In the genomic region with DNA sequence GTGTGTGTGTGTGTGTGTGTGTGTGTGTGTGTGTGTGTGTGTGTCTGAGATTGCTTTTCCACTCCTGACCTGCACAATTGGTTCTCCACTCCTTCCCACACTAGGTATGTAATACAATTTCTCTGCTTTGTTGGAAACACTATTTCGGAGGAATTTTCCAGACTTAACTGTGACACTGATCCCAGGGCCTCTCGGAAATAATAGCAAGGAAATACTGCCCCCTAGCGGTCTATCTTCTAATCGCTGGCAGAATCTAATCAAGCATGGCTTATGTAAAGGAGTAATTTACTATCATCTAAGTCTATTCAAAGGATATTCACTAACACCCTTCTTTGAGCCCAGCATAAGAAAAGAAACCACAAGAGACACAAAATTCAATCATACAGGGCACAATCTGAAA, we compare ENCODE assay signal across 8 mouse cellular contexts. TPM values are rescaled to one million over a fixed set of nuclear protein-coding genes. Genes with fewer than 3 reads are reported as not detected.
DNase-seq lines count a peak whose midpoint lies in the region; ATAC-seq lines count a peak whose summit lies in the region.
"Had no signal": no experiment of that assay in that cellular context is flagged by ENCODE, and none has a peak within 500 bp of the region (broad histone marks: within the 10 kb centered on the region; RNA-seq: fewer than 3 reads in every experiment).

No protein-coding gene starts in this region.

- H3K36me3 ChIP-seq in embryonic facial prominence, embryonic 10.5 days (replicated peaks) = no peaks in the 10 kb centered on the region
- H3K36me3 ChIP-seq in limb, embryonic 11.5 days (ENCODE audit: control insufficient read depth, insufficient read depth, low read length) = no peaks in the 10 kb centered on the region
- H3K36me3 ChIP-seq: heart, embryonic 15.5 days had no signal

- ATAC-seq in limb, embryonic 11.5 days (ENCODE audit: insufficient number of reproducible peaks, low FRiP score, low TSS enrichment, low read depth) = no peak

- H3K4me1 ChIP-seq in embryonic facial prominence, embryonic 10.5 days = no peaks in the 10 kb centered on the region
- H3K4me1 ChIP-seq in limb, embryonic 11.5 days (ENCODE audit: control insufficient read depth, insufficient read depth, low read length) = no peaks in the 10 kb centered on the region
- H3K4me1 ChIP-seq: heart, embryonic 15.5 days had no signal

- no peaks in the 10 kb centered on the region for H3K9me3 ChIP-seq in embryonic facial prominence, embryonic 10.5 days
- H3K9me3 ChIP-seq in limb, embryonic 11.5 days (ENCODE audit: control insufficient read depth, low read length) = no peaks in the 10 kb centered on the region
- H3K9me3 ChIP-seq: heart, embryonic 15.5 days had no signal

- H3K27ac ChIP-seq in embryonic facial prominence, embryonic 10.5 days (replicated peaks) = no peak overlapping the region
- H3K27ac ChIP-seq in limb, embryonic 11.5 days (replicated peaks; ENCODE audit: low read depth, low read length) = no peak overlapping the region
- H3K27ac ChIP-seq: heart, embryonic 15.5 days had no signal

- no peak overlapping the region for H3K9ac ChIP-seq in limb, embryonic 11.5 days (ENCODE audit: low read length)
- H3K9ac ChIP-seq: heart, embryonic 15.5 days had no signal

- no peaks in the 10 kb centered on the region for H3K27me3 ChIP-seq in embryonic facial prominence, embryonic 10.5 days (replicated peaks; ENCODE audit: low read depth, poor library complexity, severe bottlenecking)
- no peaks in the 10 kb centered on the region for H3K27me3 ChIP-seq in limb, embryonic 11.5 days (ENCODE audit: control insufficient read depth, insufficient read depth, low read length)
- H3K27me3 ChIP-seq: heart, embryonic 15.5 days had no signal

- DNase-seq in thymus, postnatal 0 days (ENCODE audit: low spot score) = peak; percentile 40
- no peak for DNase-seq in thymus, adult 18-20 months
- DNase-seq in adrenal gland, adult 8-10 months = peak; percentile 23
- DNase-seq in embryonic facial prominence, embryonic 10.5 days (ENCODE audit: low spot score) = peak; percentile 60
- DNase-seq in hindlimb bud, embryonic 11.5 days (ENCODE audit: extremely low spot score, low read depth, low spot score) = peak; percentile 54
- peak; percentile 75 for DNase-seq in limb, embryonic 11.5 days (ENCODE audit: low spot score)
- DNase-seq in right cerebral cortex, adult 18-20 months = peak; percentile 84

- H3K4me3 ChIP-seq in embryonic facial prominence, embryonic 10.5 days = no peak overlapping the region
- no peak overlapping the region for H3K4me3 ChIP-seq in limb, embryonic 11.5 days (ENCODE audit: low read depth, low read length)
- H3K4me3 ChIP-seq: heart, embryonic 15.5 days had no signal

- H3K4me2 ChIP-seq in limb, embryonic 11.5 days (ENCODE audit: low read depth, severe bottlenecking) = no peak overlapping the region
- H3K4me2 ChIP-seq: heart, embryonic 15.5 days had no signal

- 10% methylated on average over 4 of the region's 4 CpGs for WGBS in embryonic facial prominence, embryonic 10.5 days
- 11% methylated on average over 4 of the region's 4 CpGs for WGBS in limb, embryonic 11.5 days

RNA-seq across cellular contexts. Expression of a gene that starts 57.7 kb away (rescaled TPM):
- polyA plus RNA-seq in thymus, postnatal 0 days (2015; fragmentation: Nextera tagmentation; extraction: Ambion mirVana) = 0.34 and 1.1 TPM in 2 replicates
- total RNA-seq in adrenal gland, adult 8-10 months (2022) = 1 to 10 TPM in 1 of 4 experiments, under 1 TPM in 3; 0.11 to 1.2 (median 0.58) TPM
- polyA plus RNA-seq in embryonic facial prominence, embryonic 10.5 days (2016; fragmentation: Nextera tagmentation; extraction: Ambion mirVana) = 0.09 and 0.25 TPM in 2 replicates
- not detected in 2 replicates for polyA plus RNA-seq in limb, embryonic 11.5 days (2014; fragmentation: Nextera tagmentation; extraction: Ambion mirVana)

Comparison
In these comparisons a context has a peak if more than half of its experiments do, and no peak if none do; other contexts are left out.
1. DNase-seq: peak in thymus, postnatal 0 days (single experiment), adrenal gland, adult 8-10 months (single experiment), embryonic facial prominence, embryonic 10.5 days (single experiment), hindlimb bud, embryonic 11.5 days (single experiment), limb, embryonic 11.5 days (single experiment) and right cerebral cortex, adult 18-20 months (single experiment); none in thymus, adult 18-20 months (0 of 2).